Mouse (Mus musculus): Measurements from ENCODE around the gene Nadk. TPM values are rescaled to one million over a fixed set of nuclear protein-coding genes. Genes with fewer than 3 reads are reported as not detected.

Gene Nadk
- polyA plus RNA-seq, 1 experiment from 2014 or later, result 113 TPM

- H3K9ac ChIP-seq (replicated peaks; ENCODE audit: low read depth, low read length), result no peak overlapping the region
- no peak for ATAC-seq
These were observed 15.0 kb downstream of the Nadk start for GRCm38 (mm10) chr4:155577132-155577531.

DNA sequence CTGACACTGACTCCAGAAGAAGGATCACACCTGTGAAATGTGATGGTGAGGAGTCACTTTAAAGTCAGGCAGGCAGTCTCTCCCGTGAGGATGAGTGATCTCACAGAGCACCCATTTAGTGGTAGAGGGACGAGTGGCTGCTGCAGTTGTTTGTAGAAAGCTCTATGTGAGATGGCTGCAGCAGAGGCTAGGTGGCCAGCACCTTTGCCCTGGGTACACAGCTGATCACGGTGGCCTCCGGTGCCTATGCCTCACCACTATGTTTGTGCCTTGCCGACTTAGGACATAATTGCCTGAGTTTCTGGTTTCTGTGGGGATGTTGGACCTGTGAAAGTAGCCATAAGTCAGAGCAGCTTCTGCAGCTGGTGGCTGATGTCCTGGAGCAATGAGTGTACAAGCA, 15.6 kb downstream of the Nadk start:
- Histone ChIP-seq H3K27me3 (replicated peaks; ENCODE audit: control insufficient read depth, insufficient read depth, low read length) (no peaks in the 10 kb centered on the region), H3K9ac (replicated peaks; ENCODE audit: low read depth, low read length) (no peak overlapping the region), H3K4me1 (replicated peaks; ENCODE audit: control insufficient read depth, insufficient read depth, low read length) (no peaks in the 10 kb centered on the region), H3K36me3 (ENCODE audit: control insufficient read depth, insufficient read depth) (peaks cover 3% of the 10 kb centered on the region), H3K4me2 (ENCODE audit: low read length) (no peak overlapping the region), H3K9me3 (ENCODE audit: control insufficient read depth, low read length) (no peaks in the 10 kb centered on the region), H3K4me3 (replicated peaks; ENCODE audit: low read length) (no peak overlapping the region), H3K27ac (ENCODE audit: low read length) (no peak overlapping the region)
- ATAC-seq, result no peak
- WGBS, result 88% methylated on average over 5 of the region's 5 CpGs

More at GRCm38 (mm10) chr4:155577132-155577531, 15.0 kb downstream of the Nadk start:
- Histone ChIP-seq H3K9me3 (ENCODE audit: control insufficient read depth, low read length) (no peaks in the 10 kb centered on the region), H3K36me3 (ENCODE audit: control insufficient read depth, insufficient read depth) (no peaks in the 10 kb centered on the region; the same call in 1 of the 2 replicates), H3K4me2 (ENCODE audit: low read length) (no peak overlapping the region), H3K27me3 (replicated peaks; ENCODE audit: control insufficient read depth, insufficient read depth, low read length) (no peaks in the 10 kb centered on the region), H3K27ac (ENCODE audit: low read length) (no peak overlapping the region), H3K4me3 (replicated peaks; ENCODE audit: low read length) (no peak overlapping the region), H3K4me1 (replicated peaks; ENCODE audit: control insufficient read depth, insufficient read depth, low read length) (no peaks in the 10 kb centered on the region)
- WGBS, result 93% methylated on average over 9 of the region's 9 CpGs

DNA sequence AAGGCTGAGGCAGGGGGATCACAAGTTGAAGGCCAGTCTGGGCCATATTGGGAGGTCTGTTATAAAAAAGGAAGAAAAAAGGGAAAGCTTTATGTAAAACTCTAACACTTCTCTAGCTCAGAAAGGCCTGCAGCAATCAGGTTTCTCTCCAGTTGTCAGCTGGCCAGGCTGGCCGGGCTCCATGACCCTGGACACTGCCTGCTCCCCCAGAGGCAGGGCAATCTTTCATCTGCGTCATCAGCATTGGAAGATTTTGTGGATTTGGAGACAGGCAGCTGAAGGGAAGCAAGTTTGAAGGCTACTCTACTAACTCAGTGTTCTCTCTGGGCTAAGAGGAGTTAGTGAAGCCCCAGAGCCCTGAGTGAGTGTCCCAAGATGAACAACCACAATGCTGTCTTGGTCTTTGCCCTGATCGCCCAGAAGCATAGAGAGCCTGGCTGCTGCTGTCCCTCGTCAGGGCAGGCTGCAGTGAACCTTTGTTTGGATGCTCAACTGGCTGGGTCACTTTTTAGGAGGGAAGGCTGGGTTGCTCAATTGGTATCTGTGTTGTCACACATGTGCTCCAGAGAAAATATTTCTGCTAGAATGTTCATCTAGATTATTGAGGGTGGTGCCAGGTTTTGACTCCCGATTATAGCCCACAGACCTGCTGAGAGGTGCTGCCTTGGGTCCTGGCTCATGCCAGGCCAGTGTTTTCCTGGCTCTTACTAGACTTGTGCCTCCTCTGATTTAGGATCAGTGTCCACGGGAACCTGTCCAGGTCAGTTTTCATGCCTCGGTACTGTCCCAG, 16.4 kb downstream of the Nadk start:
- no peaks in the 10 kb centered on the region for H3K4me1 ChIP-seq (replicated peaks; ENCODE audit: control insufficient read depth, insufficient read depth, low read length)
- H3K4me3 ChIP-seq (replicated peaks; ENCODE audit: low read length), result no peak overlapping the region
- no peak for ATAC-seq
- no peak overlapping the region for H3K27ac ChIP-seq (ENCODE audit: low read length)
- H3K27me3 ChIP-seq (replicated peaks; ENCODE audit: control insufficient read depth, insufficient read depth, low read length), result no peaks in the 10 kb centered on the region
- no peaks in the 10 kb centered on the region for H3K9me3 ChIP-seq (ENCODE audit: control insufficient read depth, low read length)
- H3K36me3 ChIP-seq (ENCODE audit: control insufficient read depth, insufficient read depth), result peaks cover 5% of the 10 kb centered on the region
- WGBS, result 89% methylated on average over 7 of the region's 7 CpGs
- no peak overlapping the region for H3K9ac ChIP-seq (replicated peaks; ENCODE audit: low read depth, low read length)
- no peak overlapping the region for H3K4me2 ChIP-seq (ENCODE audit: low read length)

- Histone ChIP-seq H3K9ac (replicated peaks; ENCODE audit: low read depth, low read length) (no peak overlapping the region), H3K4me2 (ENCODE audit: low read length) (no peak overlapping the region), H3K4me3 (replicated peaks; ENCODE audit: low read length) (no peak overlapping the region), H3K27me3 (replicated peaks; ENCODE audit: control insufficient read depth, insufficient read depth, low read length) (no peaks in the 10 kb centered on the region), H3K4me1 (replicated peaks; ENCODE audit: control insufficient read depth, insufficient read depth, low read length) (no peaks in the 10 kb centered on the region), H3K9me3 (ENCODE audit: control insufficient read depth, low read length) (no peaks in the 10 kb centered on the region), H3K27ac (ENCODE audit: low read length) (no peak overlapping the region), H3K36me3 (ENCODE audit: control insufficient read depth, insufficient read depth) (peaks cover 21% of the 10 kb centered on the region)
- ATAC-seq, result no peak
- WGBS, result 29% methylated on average over 1 of the region's 1 CpGs
These were observed 18.2 kb downstream of the Nadk start for GRCm38 (mm10) chr4:155580420-155580819.

DNA sequence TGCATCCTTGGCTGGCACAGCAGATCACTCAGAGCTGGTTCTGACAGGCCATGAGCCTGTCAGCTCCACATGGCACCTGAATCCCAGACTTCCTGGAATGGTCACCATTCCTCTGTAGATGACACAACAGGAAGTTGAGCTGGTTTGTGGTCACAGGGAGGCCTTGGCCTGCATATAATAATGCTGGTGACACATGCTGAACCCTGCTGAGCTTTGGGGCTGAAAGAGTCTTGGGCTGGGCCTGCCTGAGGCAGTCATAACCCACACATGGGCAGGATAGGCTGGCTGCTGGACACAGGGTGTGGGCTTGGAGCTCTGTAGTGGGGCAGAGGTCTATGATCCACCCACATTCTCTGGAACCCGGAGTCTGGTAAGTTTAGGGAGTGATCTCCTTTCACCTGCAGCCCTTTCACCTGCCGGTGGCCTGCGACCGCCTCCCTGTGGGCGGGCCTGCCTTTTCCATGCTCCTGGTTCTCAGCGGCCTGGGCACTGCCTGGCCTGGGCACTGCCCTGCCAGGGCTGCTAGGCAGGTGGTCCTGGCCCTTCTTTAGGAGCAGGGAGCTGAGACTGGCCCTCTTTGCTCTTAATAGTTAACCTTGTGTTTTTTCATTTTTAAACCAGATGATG, 20.2 kb downstream of the Nadk start:
- Histone ChIP-seq H3K9me3 (ENCODE audit: control insufficient read depth, low read length) (no peaks in the 10 kb centered on the region), H3K9ac (replicated peaks; ENCODE audit: low read depth, low read length) (no peak overlapping the region), H3K36me3 (ENCODE audit: control insufficient read depth, insufficient read depth) (peaks cover 29% of the 10 kb centered on the region), H3K4me3 (replicated peaks; ENCODE audit: low read length) (no peak overlapping the region), H3K27me3 (replicated peaks; ENCODE audit: control insufficient read depth, insufficient read depth, low read length) (no peaks in the 10 kb centered on the region), H3K4me1 (replicated peaks; ENCODE audit: control insufficient read depth, insufficient read depth, low read length) (no peaks in the 10 kb centered on the region), H3K4me2 (ENCODE audit: low read length) (no peak overlapping the region), H3K27ac (ENCODE audit: low read length) (no peak overlapping the region)
- no peak for ATAC-seq
- WGBS, result 92% methylated on average over 6 of the region's 6 CpGs

DNA sequence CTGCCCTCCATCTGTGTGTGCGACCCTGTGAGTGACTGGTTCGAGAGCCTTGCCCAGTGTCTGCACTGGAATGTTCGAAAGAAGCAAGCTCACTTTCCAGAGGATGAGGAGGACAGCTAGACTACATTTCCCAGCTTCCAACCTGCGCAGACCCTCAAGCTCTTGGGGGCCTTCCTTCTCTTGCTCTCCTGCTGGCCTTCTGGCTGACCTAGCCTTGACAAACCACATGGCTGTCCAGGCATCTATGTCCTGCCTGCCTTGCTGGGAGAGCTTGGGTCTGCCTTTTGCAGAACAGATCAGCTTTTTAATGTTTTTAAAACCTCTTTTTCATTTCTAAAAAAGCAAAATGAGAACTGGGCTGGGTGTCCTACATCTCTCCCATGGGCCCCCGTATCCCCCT, 27.2 kb downstream of the Nadk start:
- no peak overlapping the region for H3K9ac ChIP-seq (replicated peaks; ENCODE audit: low read depth, low read length)
- WGBS, result 90% methylated on average over 5 of the region's 5 CpGs
- no peak overlapping the region for H3K27ac ChIP-seq (ENCODE audit: low read length)
- no peak for ATAC-seq
- H3K4me2 ChIP-seq (ENCODE audit: low read length), result no peak overlapping the region
- H3K36me3 ChIP-seq (ENCODE audit: control insufficient read depth, insufficient read depth), result peaks cover 37% of the 10 kb centered on the region
- H3K4me1 ChIP-seq (replicated peaks; ENCODE audit: control insufficient read depth, insufficient read depth, low read length), result no peaks in the 10 kb centered on the region
- H3K27me3 ChIP-seq (replicated peaks; ENCODE audit: control insufficient read depth, insufficient read depth, low read length), result no peaks in the 10 kb centered on the region
- H3K4me3 ChIP-seq (replicated peaks; ENCODE audit: low read length), result no peak overlapping the region
- no peaks in the 10 kb centered on the region for H3K9me3 ChIP-seq (ENCODE audit: control insufficient read depth, low read length)

DNA sequence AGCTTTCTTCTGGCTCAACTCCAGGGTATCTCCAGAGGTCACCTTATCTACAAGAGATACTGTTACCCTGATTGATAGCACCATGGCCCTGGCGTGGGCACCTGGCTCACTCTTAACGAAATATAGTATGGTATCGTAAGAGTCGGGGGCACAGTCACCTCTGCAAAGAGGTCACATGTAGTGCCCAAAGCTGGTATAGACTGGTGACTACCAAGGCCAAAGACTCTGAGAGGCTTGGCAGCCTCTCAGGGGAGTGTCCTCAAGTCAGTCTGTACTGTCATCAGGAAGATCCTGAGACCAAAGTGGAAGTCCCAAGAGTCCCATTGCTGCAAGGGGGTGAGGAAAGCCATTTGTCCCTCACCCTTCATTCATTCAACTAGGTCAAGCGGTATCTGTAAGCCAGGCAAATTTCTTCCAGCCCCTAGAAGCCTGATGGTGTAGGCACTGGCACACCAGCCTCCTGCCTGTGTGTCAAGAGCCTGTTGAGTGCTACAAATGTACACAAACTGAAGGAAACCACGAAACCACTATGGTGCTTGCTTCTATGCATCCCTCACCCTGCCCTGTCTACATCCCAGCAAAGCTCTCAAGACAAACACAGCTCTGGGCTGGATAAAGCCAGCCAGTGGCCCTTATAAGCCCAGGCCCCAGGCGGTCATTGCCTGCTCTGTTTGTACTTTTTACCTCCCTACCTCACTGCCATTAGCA, 29.0 kb downstream of the Nadk start:
- Histone ChIP-seq H3K4me1 (replicated peaks; ENCODE audit: control insufficient read depth, insufficient read depth, low read length) (no peaks in the 10 kb centered on the region), H3K9me3 (ENCODE audit: control insufficient read depth, low read length) (no peaks in the 10 kb centered on the region), H3K27ac (ENCODE audit: low read length) (no peak overlapping the region), H3K4me3 (replicated peaks; ENCODE audit: low read length) (no peak overlapping the region), H3K4me2 (ENCODE audit: low read length) (no peak overlapping the region), H3K9ac (replicated peaks; ENCODE audit: low read depth, low read length) (no peak overlapping the region), H3K27me3 (replicated peaks; ENCODE audit: control insufficient read depth, insufficient read depth, low read length) (no peaks in the 10 kb centered on the region), H3K36me3 (ENCODE audit: control insufficient read depth, insufficient read depth) (peaks cover 22% of the 10 kb centered on the region)
- WGBS, result 89% methylated on average over 7 of the region's 7 CpGs
- ATAC-seq, result no peak

DNA sequence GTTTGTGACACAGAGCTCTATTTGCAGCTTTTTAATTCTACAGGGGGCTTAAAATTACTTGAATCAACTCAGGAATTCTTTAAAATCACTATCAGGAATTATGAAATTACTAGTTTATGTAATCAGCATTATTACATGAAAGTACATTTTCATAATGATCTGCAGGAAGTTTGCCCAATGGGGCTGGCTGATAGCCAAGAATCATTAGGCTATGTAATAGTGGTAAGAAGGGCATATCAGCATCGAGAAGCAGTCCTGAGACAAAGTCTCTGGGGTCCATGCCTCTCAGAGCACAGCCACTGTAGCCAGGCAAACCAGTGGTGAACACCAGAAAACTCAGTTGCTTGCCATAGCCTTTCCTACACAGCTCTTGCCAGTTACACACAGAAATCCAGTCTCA, 31.6 kb downstream of the Nadk start:
- H3K9me3 ChIP-seq (ENCODE audit: control insufficient read depth, low read length), result no peaks in the 10 kb centered on the region
- H3K9ac ChIP-seq (replicated peaks; ENCODE audit: low read depth, low read length), result no peak overlapping the region
- H3K27ac ChIP-seq (ENCODE audit: low read length), result no peak overlapping the region
- H3K4me3 ChIP-seq (replicated peaks; ENCODE audit: low read length), result no peak overlapping the region
- H3K4me1 ChIP-seq (replicated peaks; ENCODE audit: control insufficient read depth, insufficient read depth, low read length), result no peaks in the 10 kb centered on the region
- H3K36me3 ChIP-seq (ENCODE audit: control insufficient read depth, insufficient read depth), result peaks cover 8% of the 10 kb centered on the region; the same call in 1 of the 2 replicates
- H3K27me3 ChIP-seq (replicated peaks; ENCODE audit: control insufficient read depth, insufficient read depth, low read length), result no peaks in the 10 kb centered on the region
- ATAC-seq, result no peak
- whole genome bisulfite sequencing, result 42% methylated on average over 1 of the region's 1 CpGs
- no peak overlapping the region for H3K4me2 ChIP-seq (ENCODE audit: low read length)

- Histone ChIP-seq H3K4me1 (replicated peaks; ENCODE audit: control insufficient read depth, insufficient read depth, low read length) (peaks cover 3% of the 10 kb centered on the region; the same call in 1 of the 2 replicates), H3K27ac (ENCODE audit: low read length) (no peak overlapping the region), H3K9ac (replicated peaks; ENCODE audit: low read depth, low read length) (no peak overlapping the region), H3K4me2 (ENCODE audit: low read length) (no peak overlapping the region), H3K9me3 (ENCODE audit: control insufficient read depth, low read length) (no peaks in the 10 kb centered on the region), H3K27me3 (replicated peaks; ENCODE audit: control insufficient read depth, insufficient read depth, low read length) (no peaks in the 10 kb centered on the region), H3K36me3 (ENCODE audit: control insufficient read depth, insufficient read depth) (no peaks in the 10 kb centered on the region), H3K4me3 (replicated peaks; ENCODE audit: low read length) (no peak overlapping the region)
- no peak for ATAC-seq
- 84% methylated on average over 3 of the region's 3 CpGs for WGBS
These were observed 33.6 kb downstream of the Nadk start for GRCm38 (mm10) chr4:155595777-155596176.

Data from forebrain, embryonic 16.5 days (tissue).